Mouse (Mus musculus): ENCODE measurements around the gene Vegfb. TPM values are rescaled to one million over a fixed set of nuclear protein-coding genes. Genes with fewer than 3 reads are reported as not detected.
A peak's percentile ranks its signal among the peaks of the same experiment; 100 is the strongest.

The Vegfb gene
- polyA plus RNA-seq, 1 experiment: 29.6 TPM

- H3K27ac ChIP-seq (ENCODE audit: insufficient read depth, low read length): peak within 1 kb of the TSS; percentile 89
- H3K4me3 ChIP-seq (ENCODE audit: insufficient read depth, low read length): peak within 1 kb of the TSS; percentile 98
- H3K4me1 ChIP-seq (ENCODE audit: control insufficient read depth, insufficient read depth, low read length): peaks cover 15% of the 10 kb centered on the region
- TF ChIP-seq CTCF (IDR thresholded peaks at IDR 0.05; ENCODE audit: borderline replicate concordance, insufficient read depth, low read length) (no peak), POLR2A (IDR thresholded peaks at IDR 0.05; ENCODE audit: low read depth, low read length) (peak; percentile 92)
These were observed 12.9 kb downstream of the Vegfb start, which contains the start of gene Ppp1r14b for GRCm38 (mm10) chr19:6974211-6975205. Gene Ppp1r14b, plus strand, starts transcription at chr19:6974968.

DNA sequence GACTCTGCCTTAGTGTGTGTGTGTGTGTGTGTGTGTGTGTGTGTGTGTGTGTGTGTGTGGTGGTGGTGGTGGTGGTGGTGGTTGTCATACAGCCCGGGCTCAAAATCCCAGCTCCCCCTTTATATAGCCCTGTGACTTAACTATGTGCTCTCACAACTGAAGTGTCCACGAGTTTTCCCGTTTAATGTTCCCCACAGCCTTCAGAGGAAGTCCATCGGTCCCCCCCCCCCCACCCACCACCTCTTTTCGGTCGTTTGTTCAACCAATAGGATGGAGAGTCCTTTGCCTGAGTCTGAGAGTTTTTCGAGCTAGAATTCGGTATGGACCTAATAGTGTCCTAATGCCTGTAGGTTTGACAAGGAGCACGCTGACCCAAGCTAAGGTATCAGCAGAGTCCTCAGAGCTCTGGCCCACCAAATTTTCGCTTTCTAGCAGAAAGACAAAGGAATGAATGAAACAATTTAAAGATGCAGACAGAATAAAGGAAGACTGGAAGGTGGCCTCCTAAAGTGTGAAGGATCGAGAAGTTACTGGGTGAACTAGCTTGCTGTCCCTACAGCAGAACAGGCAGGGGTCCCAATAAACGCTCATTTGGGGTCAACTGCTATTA, 13.8 kb downstream of the Vegfb start:
- TF ChIP-seq CTCF (IDR thresholded peaks at IDR 0.05; ENCODE audit: borderline replicate concordance, insufficient read depth, low read length) (no peak), POLR2A (IDR thresholded peaks at IDR 0.05; ENCODE audit: low read depth, low read length) (no peak)
- Histone ChIP-seq H3K4me1 (ENCODE audit: control insufficient read depth, insufficient read depth, low read length) (peaks cover 12% of the 10 kb centered on the region; the same call in 1 of the 2 replicates), H3K4me3 (ENCODE audit: insufficient read depth, low read length) (peak overlapping the region; percentile 41), H3K27ac (ENCODE audit: insufficient read depth, low read length) (peak overlapping the region; percentile 61; the same call in 1 of the 2 replicates)

DNA sequence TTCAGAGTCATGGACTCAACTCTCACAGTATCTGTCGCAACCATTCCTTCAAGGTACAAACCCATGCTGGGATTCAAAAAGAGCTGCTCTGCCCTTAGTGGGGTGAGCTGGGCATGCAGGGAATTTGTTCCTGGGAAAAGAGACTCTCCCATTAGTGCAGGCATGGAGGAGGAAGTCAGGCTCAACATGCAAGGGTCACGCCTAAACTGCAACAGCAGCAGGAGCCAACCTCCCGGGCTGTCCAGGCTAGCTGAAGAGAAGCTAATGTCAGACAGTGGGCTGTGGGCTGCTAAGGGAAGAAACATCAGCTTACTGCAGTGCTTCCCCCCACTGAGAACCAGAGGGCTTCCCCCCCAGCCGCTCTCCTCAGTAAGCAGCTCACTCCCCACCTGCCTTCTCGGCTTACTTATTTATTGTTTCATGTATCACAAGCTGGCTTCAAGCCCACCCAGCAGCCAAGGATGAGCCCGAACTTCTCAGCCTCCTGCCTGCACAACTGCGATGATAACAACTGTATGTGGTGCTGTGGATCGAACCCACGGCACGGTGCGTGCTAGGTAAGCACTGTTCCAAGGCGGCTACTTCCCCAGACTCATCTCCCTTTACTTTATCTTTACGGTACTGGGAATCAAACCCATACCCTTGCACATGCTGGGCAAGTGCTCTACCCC, 15.1 kb downstream of the Vegfb start:
- H3K4me3 ChIP-seq (ENCODE audit: insufficient read depth, low read length): no peak overlapping the region
- peaks cover 11% of the 10 kb centered on the region; the same call in 1 of the 2 replicates for H3K4me1 ChIP-seq (ENCODE audit: control insufficient read depth, insufficient read depth, low read length)
- no peak overlapping the region for H3K27ac ChIP-seq (ENCODE audit: insufficient read depth, low read length)
- TF ChIP-seq CTCF (IDR thresholded peaks at IDR 0.05; ENCODE audit: borderline replicate concordance, insufficient read depth, low read length) (no peak), POLR2A (IDR thresholded peaks at IDR 0.05; ENCODE audit: low read depth, low read length) (no peak)

DNA sequence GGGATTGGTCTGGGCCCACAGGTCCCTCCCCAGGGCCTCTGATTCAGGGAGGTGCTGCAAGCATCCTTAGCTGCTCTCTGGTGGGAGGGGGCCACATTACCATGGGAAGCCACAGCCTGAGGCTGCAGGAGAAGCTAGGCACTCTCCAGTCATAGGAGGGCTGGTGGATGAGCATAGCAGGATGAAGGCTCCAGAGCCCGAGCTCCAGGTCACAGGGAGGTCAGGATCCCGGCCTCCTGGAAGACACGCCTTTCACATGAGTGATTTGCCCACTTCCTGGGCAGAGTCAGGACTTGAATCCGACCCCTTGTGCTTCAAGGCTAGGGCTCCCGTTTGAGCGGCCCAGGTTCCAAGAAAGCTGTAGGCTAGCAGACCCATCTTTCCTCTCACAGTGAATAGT, 15.8 kb downstream of the Vegfb start:
- peaks cover 11% of the 10 kb centered on the region; the same call in 1 of the 2 replicates for H3K4me1 ChIP-seq (ENCODE audit: control insufficient read depth, insufficient read depth, low read length)
- no peak overlapping the region for H3K4me3 ChIP-seq (ENCODE audit: insufficient read depth, low read length)
- no peak overlapping the region for H3K27ac ChIP-seq (ENCODE audit: insufficient read depth, low read length)
- TF ChIP-seq CTCF (IDR thresholded peaks at IDR 0.05; ENCODE audit: borderline replicate concordance, insufficient read depth, low read length): no peak
- no peak for TF ChIP-seq POLR2A (IDR thresholded peaks at IDR 0.05; ENCODE audit: low read depth, low read length)

DNA sequence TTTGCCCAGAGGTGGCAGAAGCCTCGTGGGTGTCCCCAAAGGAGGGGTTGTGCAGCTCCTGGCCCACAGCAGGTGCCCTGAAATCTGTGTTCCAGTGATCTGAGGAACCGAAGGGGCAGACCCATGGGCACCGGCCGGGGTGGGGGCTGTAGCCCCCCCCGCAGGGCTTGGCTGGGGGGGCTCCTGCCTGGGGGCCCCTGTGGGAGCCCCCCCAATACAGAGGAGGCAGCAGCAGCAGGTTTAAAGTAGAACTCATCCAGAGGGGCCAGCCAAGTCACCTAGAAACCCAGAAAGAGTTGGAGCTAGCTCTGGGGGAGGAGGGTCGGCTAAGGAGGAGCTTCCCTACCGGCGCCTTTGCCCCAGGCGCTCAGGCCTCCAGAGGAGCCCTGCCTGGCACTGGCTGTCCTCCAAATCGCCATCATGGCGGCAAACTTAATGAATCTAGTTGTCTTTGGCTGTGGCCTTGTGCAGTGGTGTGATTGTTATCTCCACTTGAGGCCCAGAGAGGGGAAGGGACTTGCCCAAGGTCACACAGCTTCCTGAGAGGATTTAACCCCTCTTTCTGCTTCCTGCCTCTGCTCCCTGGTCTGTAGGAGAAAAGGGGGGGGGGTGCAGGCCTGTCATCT, 16.9 kb downstream of the Vegfb start:
- no peak overlapping the region for H3K27ac ChIP-seq (ENCODE audit: insufficient read depth, low read length)
- peaks cover 11% of the 10 kb centered on the region; the same call in 1 of the 2 replicates for H3K4me1 ChIP-seq (ENCODE audit: control insufficient read depth, insufficient read depth, low read length)
- TF ChIP-seq POLR2A (IDR thresholded peaks at IDR 0.05; ENCODE audit: low read depth, low read length): no peak
- H3K4me3 ChIP-seq (ENCODE audit: insufficient read depth, low read length): no peak overlapping the region

DNA sequence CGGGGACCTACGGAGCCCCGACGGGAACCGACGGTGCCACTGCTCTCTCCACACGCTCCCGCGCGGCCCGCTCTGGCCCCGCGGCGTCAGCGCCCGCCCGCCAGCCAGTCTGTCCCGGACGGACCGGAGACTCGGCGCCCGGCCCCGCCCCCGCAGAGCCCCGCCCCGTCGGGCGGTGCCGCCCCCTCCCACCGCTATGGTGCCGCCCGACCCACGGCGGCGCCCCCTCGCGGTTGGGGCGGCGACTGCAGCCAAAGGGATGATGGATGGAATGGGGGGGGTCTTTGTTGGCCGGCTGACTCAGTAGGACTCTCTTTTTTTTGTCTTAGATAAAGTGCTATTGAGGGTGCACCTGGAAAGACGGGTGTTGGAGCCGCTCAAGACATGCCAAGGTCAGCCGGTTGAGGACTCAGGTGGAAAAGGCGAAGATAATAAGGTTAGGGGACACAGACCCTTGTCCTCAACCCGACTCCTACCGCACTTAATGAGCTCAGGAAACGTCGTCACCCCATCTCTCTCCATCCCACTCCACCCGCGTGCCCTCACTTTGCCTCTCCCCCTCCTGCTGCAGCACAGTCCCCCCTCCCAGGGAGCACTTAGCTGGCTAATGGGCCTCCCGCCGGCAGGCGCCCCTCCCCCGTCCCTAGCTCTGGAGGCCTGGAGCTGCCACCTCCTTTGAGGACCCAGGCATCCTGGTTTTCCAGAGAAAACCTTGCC, 17.6 kb downstream of the Vegfb start:
- TF ChIP-seq POLR2A (IDR thresholded peaks at IDR 0.05; ENCODE audit: low read depth, low read length) (peak; percentile 81), CTCF (IDR thresholded peaks at IDR 0.05; ENCODE audit: borderline replicate concordance, insufficient read depth, low read length) (peak; percentile 35; the same call in 1 of the 2 replicates)
- Histone ChIP-seq H3K4me3 (ENCODE audit: insufficient read depth, low read length) (peak overlapping the region; percentile 76), H3K4me1 (ENCODE audit: control insufficient read depth, insufficient read depth, low read length) (peaks cover 11% of the 10 kb centered on the region; the same call in 1 of the 2 replicates), H3K27ac (ENCODE audit: insufficient read depth, low read length) (no peak overlapping the region)

DNA sequence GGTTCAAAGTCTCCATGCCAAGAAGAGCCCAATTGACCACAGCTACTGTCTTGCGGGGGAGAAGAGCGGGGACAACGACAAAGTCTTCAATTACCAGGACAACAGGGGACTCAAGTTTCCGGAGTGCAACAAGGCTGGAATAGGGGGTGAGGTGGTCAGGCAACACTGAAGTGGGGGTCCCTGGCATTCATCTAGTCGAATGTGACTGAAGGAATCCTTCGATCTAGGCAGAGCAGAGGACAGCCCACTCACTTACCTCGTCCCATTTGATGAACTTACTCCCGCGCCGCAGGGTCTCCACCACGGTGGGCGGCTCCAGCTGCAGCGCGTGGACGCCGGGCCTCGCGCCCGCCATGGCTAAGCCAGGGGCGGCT, 18.2 kb downstream of the Vegfb start:
- H3K4me3 ChIP-seq (ENCODE audit: insufficient read depth, low read length): peak overlapping the region; percentile 76
- H3K27ac ChIP-seq (ENCODE audit: insufficient read depth, low read length): no peak overlapping the region
- TF ChIP-seq CTCF (IDR thresholded peaks at IDR 0.05; ENCODE audit: borderline replicate concordance, insufficient read depth, low read length) (no peak), POLR2A (IDR thresholded peaks at IDR 0.05; ENCODE audit: low read depth, low read length) (no peak)
- H3K4me1 ChIP-seq (ENCODE audit: control insufficient read depth, insufficient read depth, low read length): peaks cover 11% of the 10 kb centered on the region; the same call in 1 of the 2 replicates

DNA sequence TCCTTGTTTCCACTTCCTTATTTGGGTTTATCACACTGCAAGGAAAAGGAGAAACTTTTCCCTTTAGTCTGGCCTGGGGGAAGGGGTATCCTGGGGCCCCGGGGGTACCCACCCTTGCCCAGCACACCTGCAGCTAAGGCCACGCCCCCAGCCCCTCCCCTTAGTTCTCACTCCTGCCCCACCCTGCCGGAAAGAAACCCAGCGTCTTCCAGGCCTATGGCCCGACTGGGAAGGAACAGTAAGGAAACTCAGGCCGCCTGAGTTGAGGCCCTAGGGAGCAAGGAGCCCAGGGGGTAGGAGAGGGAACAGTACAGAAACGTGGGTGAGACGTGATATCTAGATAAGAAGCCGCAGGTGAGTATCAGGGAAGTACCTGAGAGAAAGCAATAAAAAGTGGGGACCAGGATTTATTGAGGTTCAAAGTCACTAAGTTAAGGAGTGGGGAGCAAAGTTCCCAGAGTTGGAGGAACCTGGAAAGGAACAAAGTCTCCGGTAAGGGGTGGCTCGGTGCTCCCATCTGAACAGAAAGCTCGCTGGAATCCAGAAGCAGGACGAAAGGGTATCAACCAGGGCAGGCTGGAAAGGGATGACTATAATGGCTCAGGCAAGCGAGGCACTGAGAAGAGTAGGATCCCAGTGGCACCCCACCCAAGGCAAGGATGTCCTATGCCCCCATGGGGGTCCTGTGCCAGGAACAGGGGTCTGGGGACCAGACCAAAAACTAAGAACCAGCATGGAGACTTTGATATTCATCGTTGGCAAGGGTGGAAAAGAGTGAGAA, 18.8 kb downstream of the Vegfb start:
- H3K4me1 ChIP-seq (ENCODE audit: control insufficient read depth, insufficient read depth, low read length): peaks cover 11% of the 10 kb centered on the region; the same call in 1 of the 2 replicates
- H3K27ac ChIP-seq (ENCODE audit: insufficient read depth, low read length): 0 out of 2 replicates have a peak overlapping the region, but pooled peaks have one; percentile 6
- TF ChIP-seq CTCF (IDR thresholded peaks at IDR 0.05; ENCODE audit: borderline replicate concordance, insufficient read depth, low read length): no peak
- peak; percentile 62; the same call in 1 of the 2 replicates for TF ChIP-seq POLR2A (IDR thresholded peaks at IDR 0.05; ENCODE audit: low read depth, low read length)

More for the DNA sequence above, 18.8 kb downstream of the Vegfb start:
- peak overlapping the region; percentile 76 for H3K4me3 ChIP-seq (ENCODE audit: insufficient read depth, low read length)
